Mouse (Mus musculus) c-Kit-positive CD71-positive TER-119-negative erythroid progenitor cells, embryonic 14.5 days (primary cell): ENCODE results near the gene Tspan18.

Experiments
- DNase-seq: peaks from one replicate; pipeline ENCODE4 v3.0.0-alpha.2; 2013; ENCODE audit warnings: low read depth

Tspan18 gene

GRCm38 (mm10) chr2:93182859-93183258 lies 151.4 kb downstream of the Tspan18 start:
- no peak for DNase-seq

GRCm38 (mm10) chr2:93180077-93180844 lies 154.0 kb downstream of the Tspan18 start:
- no peak for DNase-seq

GRCm38 (mm10) chr2:93179603-93180002 lies 154.7 kb downstream of the Tspan18 start:
- DNase-seq, result no peak

- no peak for DNase-seq
Measured at GRCm38 (mm10) chr2:93178313-93178677, 156.0 kb downstream of the Tspan18 start.

- no peak for DNase-seq
Measured at GRCm38 (mm10) chr2:93177668-93178312, 156.5 kb downstream of the Tspan18 start.

- no peak for DNase-seq
Measured at GRCm38 (mm10) chr2:93176871-93177667, 157.2 kb downstream of the Tspan18 start.

GRCm38 (mm10) chr2:93176193-93176798 lies 158.0 kb downstream of the Tspan18 start:
- no peak for DNase-seq

GRCm38 (mm10) chr2:93175721-93176120 lies 158.6 kb downstream of the Tspan18 start:
- DNase-seq, result no peak

- DNase-seq, result no peak
Measured at GRCm38 (mm10) chr2:93175278-93175677, 159.0 kb downstream of the Tspan18 start.

- no peak for DNase-seq
Measured at GRCm38 (mm10) chr2:93174159-93174558, 160.1 kb downstream of the Tspan18 start.

GRCm38 (mm10) chr2:93172460-93172859 lies 161.8 kb downstream of the Tspan18 start:
- no peak for DNase-seq

GRCm38 (mm10) chr2:93171929-93172328 lies 162.4 kb downstream of the Tspan18 start:
- no peak for DNase-seq

GRCm38 (mm10) chr2:93170845-93171200 lies 163.5 kb downstream of the Tspan18 start:
- no peak for DNase-seq

- no peak for DNase-seq
Measured at GRCm38 (mm10) chr2:93170156-93170844, 164.0 kb downstream of the Tspan18 start.

- DNase-seq, result no peak
Measured at GRCm38 (mm10) chr2:93166734-93167406, 167.4 kb downstream of the Tspan18 start.

GRCm38 (mm10) chr2:93166295-93166694 lies 168.0 kb downstream of the Tspan18 start:
- no peak for DNase-seq

- no peak for DNase-seq
Measured at GRCm38 (mm10) chr2:93163750-93164335, 170.5 kb downstream of the Tspan18 start.

- DNase-seq, result no peak
Measured at GRCm38 (mm10) chr2:93163317-93163716, 171.0 kb downstream of the Tspan18 start.

- no peak for DNase-seq
Measured at GRCm38 (mm10) chr2:93162791-93163190, 171.5 kb downstream of the Tspan18 start.

GRCm38 (mm10) chr2:93161914-93162664 lies 172.2 kb downstream of the Tspan18 start:
- DNase-seq, result no peak
